Mouse (Mus musculus): ENCODE measurements at regions not wholly inside any gene's neighbourhood (a gene's known extent, or its start where the extent isn't known, plus 50 kb on each side); places are given as distances from the start of the nearest gene placed in this dataset.

- no peak for DNase-seq (ENCODE audit: extremely low read depth, low read depth)
These were observed 653.3 kb upstream of the Fam98a start for GRCm38 (mm10) chr17:76205082-76205481.

GRCm38 (mm10) chr17:76184813-76185212 lies 633.1 kb upstream of the Fam98a start:
- no peak for DNase-seq (ENCODE audit: extremely low read depth, low read depth)

- no peak for DNase-seq (ENCODE audit: extremely low read depth, low read depth)
These were observed 585.1 kb upstream of the Fam98a start for GRCm38 (mm10) chr17:76136660-76137495.

- no peak for DNase-seq (ENCODE audit: extremely low read depth, low read depth)
These were observed 582.3 kb upstream of the Fam98a start for GRCm38 (mm10) chr17:76134030-76134429.

- DNase-seq (ENCODE audit: extremely low read depth, low read depth) = no peak
These were observed 573.5 kb upstream of the Fam98a start for GRCm38 (mm10) chr17:76125260-76125659.

- no peak for DNase-seq (ENCODE audit: extremely low read depth, low read depth)
These were observed 559.8 kb upstream of the Fam98a start for GRCm38 (mm10) chr17:76111315-76112195.

- no peak for DNase-seq (ENCODE audit: extremely low read depth, low read depth)
These were observed 559.1 kb upstream of the Fam98a start for GRCm38 (mm10) chr17:76110856-76111255.

GRCm38 (mm10) chr17:76083536-76083935 lies 531.8 kb upstream of the Fam98a start:
- no peak for DNase-seq (ENCODE audit: extremely low read depth, low read depth)

GRCm38 (mm10) chr17:76081780-76082179 lies 530.0 kb upstream of the Fam98a start:
- DNase-seq (ENCODE audit: extremely low read depth, low read depth) = no peak

GRCm38 (mm10) chr17:76046438-76046837 lies 494.7 kb upstream of the Fam98a start:
- DNase-seq (ENCODE audit: extremely low read depth, low read depth) = no peak

GRCm38 (mm10) chr17:76032710-76033109 lies 481.0 kb upstream of the Fam98a start:
- no peak for DNase-seq (ENCODE audit: extremely low read depth, low read depth)

GRCm38 (mm10) chr17:76008011-76008410 lies 456.3 kb upstream of the Fam98a start:
- no peak for DNase-seq (ENCODE audit: extremely low read depth, low read depth)

GRCm38 (mm10) chr17:76002836-76003235 lies 451.1 kb upstream of the Fam98a start:
- DNase-seq (ENCODE audit: extremely low read depth, low read depth) = peak; percentile 8

GRCm38 (mm10) chr17:75961371-75961770 lies 409.6 kb upstream of the Fam98a start:
- no peak for DNase-seq (ENCODE audit: extremely low read depth, low read depth)

- no peak for DNase-seq (ENCODE audit: extremely low read depth, low read depth)
These were observed 385.1 kb upstream of the Fam98a start for GRCm38 (mm10) chr17:75936686-75937380.

- peak; percentile 12 for DNase-seq (ENCODE audit: extremely low read depth, low read depth)
These were observed 379.3 kb upstream of the Fam98a start for GRCm38 (mm10) chr17:75931022-75931421.

GRCm38 (mm10) chr17:75920240-75920639 lies 368.5 kb upstream of the Fam98a start:
- no peak for DNase-seq (ENCODE audit: extremely low read depth, low read depth)

GRCm38 (mm10) chr17:75917020-75917419 lies 365.3 kb upstream of the Fam98a start:
- DNase-seq (ENCODE audit: extremely low read depth, low read depth) = no peak

GRCm38 (mm10) chr17:75916590-75916989 lies 364.8 kb upstream of the Fam98a start:
- no peak for DNase-seq (ENCODE audit: extremely low read depth, low read depth)

- DNase-seq (ENCODE audit: extremely low read depth, low read depth) = no peak
These were observed 363.5 kb upstream of the Fam98a start for GRCm38 (mm10) chr17:75915256-75915655.

GRCm38 (mm10) chr17:75907085-75907484 lies 355.3 kb upstream of the Fam98a start:
- DNase-seq (ENCODE audit: extremely low read depth, low read depth) = no peak

- no peak for DNase-seq (ENCODE audit: extremely low read depth, low read depth)
These were observed 354.9 kb upstream of the Fam98a start for GRCm38 (mm10) chr17:75906643-75907042.

Measured in MEL-GATA-1-ER (cell line).